Mouse (Mus musculus) thymus, adult 2 months (tissue): ENCODE data around the gene Mapk8.

Experiments
- CTCF ChIP-seq: fragments of 200-500 bp; IDR thresholded peaks from 2 replicates; pipeline ENCODE4 v1.5.1; 2012; ENCODE audit warnings: mild to moderate bottlenecking, control low read depth, low read length, moderate library complexity, borderline replicate concordance; ENCODE audit not compliant: control insufficient read depth, poor library complexity, insufficient read depth; ENCODE audit errors: extremely low read depth
- POLR2A ChIP-seq: fragments of 200-500 bp; IDR thresholded peaks from 2 replicates; pipeline ENCODE4 v1.6.1; 2012; ENCODE audit warnings: mild to moderate bottlenecking, low read length, control low read depth, moderate library complexity; ENCODE audit not compliant: control insufficient read depth, poor library complexity, insufficient read depth; ENCODE audit errors: extremely low read depth

DNA sequence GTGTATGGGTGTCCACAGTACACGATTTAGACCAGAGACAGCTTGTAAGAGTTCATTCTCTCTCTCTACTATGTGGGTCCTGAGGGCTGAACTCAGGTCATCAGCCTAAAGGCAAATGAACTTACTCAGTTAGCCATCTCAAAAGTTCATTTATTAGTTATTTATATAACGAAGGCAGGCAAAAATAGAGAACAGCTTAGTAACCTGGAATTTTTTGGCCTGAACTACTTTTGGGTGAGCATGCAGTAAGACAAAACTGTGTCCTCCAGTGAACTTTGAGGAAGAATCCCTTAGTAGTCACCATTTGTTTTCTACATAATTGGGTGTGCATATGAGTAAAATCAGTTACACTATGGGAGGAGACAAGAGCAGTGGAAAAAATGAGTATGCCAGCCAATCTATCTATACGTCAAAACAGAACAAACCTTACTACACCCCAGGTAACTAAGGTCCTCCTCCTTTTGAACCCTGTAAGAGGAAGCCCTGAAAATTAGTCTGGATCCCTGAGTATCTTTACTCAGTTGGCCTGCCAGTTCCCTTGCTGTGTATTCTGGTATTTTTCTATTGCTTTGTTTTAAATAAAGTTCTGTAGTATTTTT is 28.5 kb downstream of the Mapk8 start:
- TF ChIP-seq CTCF: no peak
- no peak for TF ChIP-seq POLR2A
